Mouse (Mus musculus) thymus, postnatal 0 days (tissue): ENCODE data around the gene Cyp2b19. TPM values are rescaled to one million over a fixed set of nuclear protein-coding genes. Genes with fewer than 3 reads are reported as not detected.

Experiments
- polyA plus RNA-seq: library from polyadenylated mRNA; unstranded; fragments of >200 nt; fragmentation: Nextera tagmentation; extraction: Ambion mirVana; gene quantifications from 2 replicates; pipeline ENCODE4 v1.2.1, GENCODE M21; 2015

The Cyp2b19 gene
- polyA plus RNA-seq, 1 experiment from 2014 or later: 0.07 TPM

Other genes with a start within 250 kb of the Cyp2b19 start
- not detected in 2 replicates for gene Nlrp9a, start 222.1 kb upstream of the Cyp2b19 start, polyA plus RNA-seq
- not detected in 2 replicates for gene Vmn1r185, start 138.7 kb upstream of the Cyp2b19 start, polyA plus RNA-seq
- gene Cyp2b23, start 70.7 kb upstream of the Cyp2b19 start, polyA plus RNA-seq: not detected in 2 replicates
- 0.18 and 0.36 TPM in 2 replicates for gene Cyp2g1, start 51.8 kb downstream of the Cyp2b19 start, polyA plus RNA-seq
- gene Cyp2a5, start 78.2 kb downstream of the Cyp2b19 start, polyA plus RNA-seq: 2.3 and 3.0 TPM in 2 replicates
- not detected in 2 replicates for gene Cyp2a22, start 182.2 kb downstream of the Cyp2b19 start, polyA plus RNA-seq